ENCODE assay signal across 21 mouse cellular contexts in genomic region chr2:6309373-6309821, GRCm38 (mm10). TPM values are rescaled to one million over a fixed set of nuclear protein-coding genes. Genes with fewer than 3 reads are reported as not detected.
DNase-seq lines count a peak whose midpoint lies in the region; ATAC-seq and TF ChIP-seq lines count a peak whose summit lies in the region.
"Had no signal": no experiment of that assay in that cellular context is flagged by ENCODE, and none has a peak within 500 bp of the region (broad histone marks: within the 10 kb centered on the region; RNA-seq: fewer than 3 reads in every experiment).

No protein-coding gene starts in this region.

- H3K9me3 ChIP-seq in intestine, embryonic 14.5 days (ENCODE audit: control insufficient read depth, low read length): no peaks in the 10 kb centered on the region
- no peaks in the 10 kb centered on the region for H3K9me3 ChIP-seq in intestine, embryonic 16.5 days (ENCODE audit: control insufficient read depth, low read length)
- H3K9me3 ChIP-seq: embryonic facial prominence, embryonic 13.5 days; forebrain, embryonic 10.5 days; G1E; heart, embryonic 12.5 days; midbrain, embryonic 13.5 days had no signal

- no peak for DNase-seq in intestine, embryonic 14.5 days (ENCODE audit: low spot score)
- peak; percentile 51 for DNase-seq in CD4-positive, CD25-positive, alpha-beta regulatory T cell, adult 2 months (ENCODE audit: low read depth, low spot score)
- no peak for DNase-seq in cerebellum, adult 2 months
- no peak for DNase-seq in right cerebral cortex, adult 18-20 months
- no peak for DNase-seq in kidney, postnatal 25 days
- DNase-seq: cerebellum, postnatal 25 days; gastrocnemius, postnatal 25 days; heart, postnatal 4 days; kidney, adult 18-20 months; kidney, postnatal 4 days; layer of hippocampus, postnatal 36 days had no signal

- TF ChIP-seq POLR2A in cerebellum, adult 2 months (IDR thresholded peaks at IDR 0.05; ENCODE audit: borderline replicate concordance, insufficient read depth, low read length): no peak

- H3K27me3 ChIP-seq in intestine, embryonic 14.5 days (replicated peaks; ENCODE audit: control insufficient read depth, insufficient read depth, low read length): no peaks in the 10 kb centered on the region
- no peaks in the 10 kb centered on the region for H3K27me3 ChIP-seq in intestine, embryonic 16.5 days (replicated peaks; ENCODE audit: control insufficient read depth, insufficient read depth, low read length)
- no peaks in the 10 kb centered on the region for H3K27me3 ChIP-seq in cerebellum, adult 2 months (ENCODE audit: control insufficient read depth, insufficient read depth, low read length)
- H3K27me3 ChIP-seq: embryonic facial prominence, embryonic 13.5 days; heart, embryonic 12.5 days; midbrain, embryonic 13.5 days had no signal

- H3K27ac ChIP-seq in intestine, embryonic 14.5 days (ENCODE audit: low read depth): no peak overlapping the region
- no peak overlapping the region for H3K27ac ChIP-seq in intestine, embryonic 16.5 days (ENCODE audit: low read length)
- H3K27ac ChIP-seq in cerebellum, adult 2 months (ENCODE audit: insufficient read depth, low read length): no peak overlapping the region
- H3K27ac ChIP-seq: embryonic facial prominence, embryonic 13.5 days; forebrain, embryonic 10.5 days; liver, embryonic 14.5 days; midbrain, embryonic 13.5 days had no signal

- H3K9ac ChIP-seq in intestine, embryonic 14.5 days (ENCODE audit: low read length): no peak overlapping the region
- no peak overlapping the region for H3K9ac ChIP-seq in intestine, embryonic 16.5 days (ENCODE audit: low read depth, low read length)
- H3K9ac ChIP-seq: embryonic facial prominence, embryonic 13.5 days; heart, embryonic 12.5 days; liver, embryonic 14.5 days; midbrain, embryonic 13.5 days had no signal

- no peaks in the 10 kb centered on the region for H3K36me3 ChIP-seq in intestine, embryonic 14.5 days (ENCODE audit: control insufficient read depth, insufficient read depth, low read length)
- H3K36me3 ChIP-seq in intestine, embryonic 16.5 days (ENCODE audit: control insufficient read depth, insufficient read depth, low read length): no peaks in the 10 kb centered on the region
- H3K36me3 ChIP-seq: embryonic facial prominence, embryonic 13.5 days; forebrain, embryonic 10.5 days; G1E; heart, embryonic 12.5 days; midbrain, embryonic 13.5 days had no signal

- H3K4me3 ChIP-seq in intestine, embryonic 14.5 days (ENCODE audit: low read depth, low read length): no peak overlapping the region
- H3K4me3 ChIP-seq in intestine, embryonic 16.5 days (ENCODE audit: low read length): no peak overlapping the region
- H3K4me3 ChIP-seq in cerebellum, adult 2 months (replicated peaks; ENCODE audit: insufficient read depth, low read depth, low read length): no peak overlapping the region
- H3K4me3 ChIP-seq: embryonic facial prominence, embryonic 13.5 days; forebrain, embryonic 10.5 days; heart, embryonic 12.5 days; midbrain, embryonic 13.5 days had no signal

- no peak overlapping the region for H3K4me2 ChIP-seq in intestine, embryonic 14.5 days (ENCODE audit: low read length)
- no peak overlapping the region for H3K4me2 ChIP-seq in intestine, embryonic 16.5 days (ENCODE audit: low read depth, low read length)
- H3K4me2 ChIP-seq: embryonic facial prominence, embryonic 13.5 days; heart, embryonic 12.5 days; midbrain, embryonic 13.5 days had no signal

- no peaks in the 10 kb centered on the region for H3K4me1 ChIP-seq in intestine, embryonic 14.5 days (replicated peaks; ENCODE audit: control insufficient read depth, insufficient read depth, low read length)
- no peaks in the 10 kb centered on the region for H3K4me1 ChIP-seq in intestine, embryonic 16.5 days (ENCODE audit: control insufficient read depth, insufficient read depth, low read length)
- H3K4me1 ChIP-seq in cerebellum, adult 2 months (ENCODE audit: control insufficient read depth, insufficient read depth, low read length): no peaks in the 10 kb centered on the region
- H3K4me1 ChIP-seq: embryonic facial prominence, embryonic 13.5 days; forebrain, embryonic 10.5 days; heart, embryonic 12.5 days; midbrain, embryonic 13.5 days had no signal

- no peak for TF ChIP-seq CTCF in cerebellum, adult 2 months (IDR thresholded peaks at IDR 0.05; ENCODE audit: borderline replicate concordance, insufficient read depth, low read depth, low read length)

- ATAC-seq in intestine, embryonic 14.5 days (replicated peaks; ENCODE audit: low FRiP score, low TSS enrichment, low read depth): peak; percentile 70; the same call in 1 of the 2 replicates
- ATAC-seq in intestine, embryonic 16.5 days: no peak
- ATAC-seq in hematopoietic stem cell, adult 5-6 weeks (replicated peaks in 1 of 2; ENCODE audit: insufficient read depth in 1 of 2, low FRiP score in 2 of 2, low TSS enrichment in 1 of 2, low read depth in 1 of 2, poor library complexity in 2 of 2, severe bottlenecking in 2 of 2): peak; percentile 78 to 80
- peak; percentile 91 for ATAC-seq in neutrophil, adult 5-6 weeks (ENCODE audit: extremely low read depth, insufficient number of reproducible peaks, low FRiP score, poor library complexity, severe bottlenecking)
- ATAC-seq: lung, postnatal 0 days; midbrain, embryonic 13.5 days had no signal

- 43% methylated on average over 6 of the region's 6 CpGs for WGBS in intestine, embryonic 14.5 days
- WGBS in intestine, embryonic 16.5 days: 51% methylated on average over 6 of the region's 6 CpGs
- 79% methylated on average over 6 of the region's 6 CpGs for WGBS in cerebellum, adult 2 months

RNA-seq across cellular contexts. Expression of gene Usp6nl, which starts 13.1 kb away (rescaled TPM):
- 14.1 and 14.4 TPM in 2 replicates for polyA plus RNA-seq in intestine, embryonic 14.5 days (2014; fragmentation: Nextera tagmentation; extraction: Ambion mirVana)
- 7.8 and 8.4 TPM in 2 replicates for polyA plus RNA-seq in intestine, embryonic 16.5 days (2015; fragmentation: Nextera tagmentation; extraction: Ambion mirVana)
- total RNA-seq in hematopoietic stem cell, adult 5-6 weeks (2017): 29.1 and 34.9 TPM in 2 replicates
- 29.2 and 31.7 TPM in 2 replicates for total RNA-seq in neutrophil, adult 5-6 weeks (2017)
- polyA plus RNA-seq in cerebellum, adult 2 months (2012; rRNA removed): 15.5 and 16.5 TPM in 2 replicates
